Mouse (Mus musculus): ENCODE measurements around the gene Dpf1.

The Dpf1 gene

GRCm38 (mm10) chr7:29288942-29289638, 14.7 kb upstream of the Dpf1 start, which contains the start of gene Ppp1r14a:
TSS of gene Ppp1r14a (plus strand) at chr7:29289308.
- peak; percentile 93 for DNase-seq

GRCm38 (mm10) chr7:29289856-29290255, 13.9 kb upstream of the Dpf1 start:
- DNase-seq = peak; percentile 90

- DNase-seq = peak; percentile 67
Measured at GRCm38 (mm10) chr7:29290691-29291485, 12.9 kb upstream of the Dpf1 start.

GRCm38 (mm10) chr7:29291616-29292457, 11.9 kb upstream of the Dpf1 start:
- peak; percentile 58 for DNase-seq

- peak; percentile 55 for DNase-seq
Measured at GRCm38 (mm10) chr7:29292458-29293098, 11.2 kb upstream of the Dpf1 start.

- DNase-seq = peak; percentile 91
Measured at GRCm38 (mm10) chr7:29293131-29294065, 10.4 kb upstream of the Dpf1 start.

DNA sequence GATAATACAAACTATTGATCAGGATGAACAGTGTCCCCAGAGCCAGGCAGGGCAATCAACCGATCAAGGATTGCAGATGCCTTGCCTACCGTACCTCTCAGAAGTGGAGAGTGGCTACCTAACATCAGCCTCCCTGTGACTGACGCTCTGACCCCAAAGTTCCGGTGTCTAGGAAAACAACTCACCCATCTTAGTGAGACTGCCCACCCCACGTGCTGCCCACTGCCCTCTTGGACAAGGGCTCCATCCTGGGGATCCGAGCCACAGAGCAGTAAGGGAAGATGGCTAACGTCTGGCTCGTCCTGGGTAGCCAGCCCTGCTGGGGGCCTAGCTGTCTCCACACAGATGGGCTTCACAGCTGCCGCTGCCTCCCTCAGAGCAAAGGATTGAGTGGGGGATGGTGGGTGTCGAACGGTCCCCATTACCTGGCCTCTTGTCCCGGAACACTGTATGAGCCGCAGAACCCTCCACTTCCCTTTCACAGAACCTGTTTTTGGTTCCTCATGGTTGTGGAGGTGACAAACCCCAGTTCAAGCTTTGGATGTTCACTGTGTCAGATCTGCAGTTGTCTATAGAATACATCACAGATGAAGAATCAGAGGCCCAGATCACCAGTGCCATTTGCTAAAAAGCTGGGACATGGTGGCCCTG, 9.5 kb upstream of the Dpf1 start:
- no peak for DNase-seq

- DNase-seq = peak; percentile 51
Measured at GRCm38 (mm10) chr7:29295861-29296647, 7.7 kb upstream of the Dpf1 start.

DNA sequence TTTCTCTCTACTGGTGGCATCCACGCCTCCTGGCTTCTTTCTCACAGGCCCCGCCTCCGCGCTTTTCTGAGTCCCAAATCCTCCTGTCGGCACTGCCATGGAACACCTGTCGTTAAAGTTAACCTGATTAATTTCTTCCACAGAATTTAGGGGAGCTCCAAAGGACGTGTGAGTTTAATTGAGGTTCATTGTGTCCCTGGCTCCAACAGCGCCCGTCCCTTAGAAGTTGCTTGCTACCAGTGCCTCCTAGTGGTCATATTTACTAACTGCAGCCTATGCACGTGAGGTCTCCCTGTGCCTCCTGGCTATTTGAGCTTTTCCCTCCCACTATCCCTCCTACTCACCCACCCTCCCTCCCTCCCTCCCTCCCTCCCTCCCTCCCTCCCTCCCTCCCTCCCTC, 6.8 kb upstream of the Dpf1 start:
- peak; percentile 89 for DNase-seq

DNA sequence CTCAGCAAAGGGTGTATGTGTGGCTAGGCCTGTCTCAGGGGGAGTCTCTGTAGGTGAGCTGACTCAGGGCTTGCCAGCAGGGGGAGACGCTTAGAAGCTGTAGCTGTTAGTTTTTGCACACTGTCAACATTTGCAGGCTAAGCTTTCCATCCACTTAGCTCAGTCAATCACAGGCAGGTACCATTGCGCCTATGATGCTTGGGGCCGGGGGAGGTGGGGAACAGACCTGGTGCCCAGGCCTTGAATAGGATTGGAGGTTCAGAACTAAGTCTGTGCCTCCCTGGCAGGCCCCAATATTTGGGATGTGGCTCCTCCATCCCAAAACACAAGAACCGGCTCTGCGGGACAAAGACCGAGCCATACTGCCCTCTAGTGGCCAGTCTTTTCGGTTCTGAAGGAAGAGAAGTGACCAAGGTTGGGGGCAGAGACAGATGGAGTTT, 2.6 kb upstream of the Dpf1 start:
- peak; percentile 86 for DNase-seq

GRCm38 (mm10) chr7:29302641-29303040, 1.1 kb upstream of the Dpf1 start:
- DNase-seq = no peak

GRCm38 (mm10) chr7:29304463-29305262, 912 bp downstream of the Dpf1 start:
- no peak for DNase-seq

DNA sequence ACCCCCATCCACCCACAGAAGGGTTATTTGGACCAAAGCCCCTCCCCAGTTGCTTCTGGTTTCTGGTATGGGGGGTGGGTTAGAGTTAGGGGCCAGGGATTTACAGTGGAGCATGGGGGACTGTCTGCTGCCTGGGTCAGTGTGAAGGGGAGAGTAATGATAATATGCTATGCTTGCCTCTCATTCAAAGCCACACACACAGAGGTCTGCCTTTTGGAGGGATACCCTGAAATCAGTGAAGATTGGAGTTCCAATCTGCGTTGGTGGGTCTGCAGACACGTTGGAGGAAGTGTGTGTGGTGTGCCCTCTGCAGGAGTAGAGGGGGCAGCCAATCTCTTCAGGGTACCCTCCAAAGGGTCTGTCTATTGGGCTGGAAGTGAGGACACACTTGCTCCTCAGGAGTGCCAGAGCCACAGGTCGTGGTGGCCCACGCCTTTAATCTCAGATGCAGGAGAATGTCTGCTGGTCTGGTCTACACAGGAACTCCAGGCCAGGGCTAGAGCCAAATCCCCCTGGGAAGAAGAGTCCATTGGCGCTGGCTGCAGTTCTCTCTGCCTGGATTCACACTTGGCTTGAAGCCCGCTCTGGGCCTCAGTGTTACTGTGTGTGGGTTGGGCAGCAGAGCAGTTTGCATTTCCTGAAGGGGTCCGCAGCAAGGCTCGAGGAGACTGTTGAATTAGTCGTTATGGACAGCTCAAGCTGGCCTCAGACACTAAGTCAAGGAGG, 1.7 kb downstream of the Dpf1 start:
- DNase-seq = no peak

GRCm38 (mm10) chr7:29306108-29306507, 2.4 kb downstream of the Dpf1 start:
- no peak for DNase-seq

- peak; percentile 63 for DNase-seq
Measured at GRCm38 (mm10) chr7:29306619-29307018, 2.9 kb downstream of the Dpf1 start.

DNA sequence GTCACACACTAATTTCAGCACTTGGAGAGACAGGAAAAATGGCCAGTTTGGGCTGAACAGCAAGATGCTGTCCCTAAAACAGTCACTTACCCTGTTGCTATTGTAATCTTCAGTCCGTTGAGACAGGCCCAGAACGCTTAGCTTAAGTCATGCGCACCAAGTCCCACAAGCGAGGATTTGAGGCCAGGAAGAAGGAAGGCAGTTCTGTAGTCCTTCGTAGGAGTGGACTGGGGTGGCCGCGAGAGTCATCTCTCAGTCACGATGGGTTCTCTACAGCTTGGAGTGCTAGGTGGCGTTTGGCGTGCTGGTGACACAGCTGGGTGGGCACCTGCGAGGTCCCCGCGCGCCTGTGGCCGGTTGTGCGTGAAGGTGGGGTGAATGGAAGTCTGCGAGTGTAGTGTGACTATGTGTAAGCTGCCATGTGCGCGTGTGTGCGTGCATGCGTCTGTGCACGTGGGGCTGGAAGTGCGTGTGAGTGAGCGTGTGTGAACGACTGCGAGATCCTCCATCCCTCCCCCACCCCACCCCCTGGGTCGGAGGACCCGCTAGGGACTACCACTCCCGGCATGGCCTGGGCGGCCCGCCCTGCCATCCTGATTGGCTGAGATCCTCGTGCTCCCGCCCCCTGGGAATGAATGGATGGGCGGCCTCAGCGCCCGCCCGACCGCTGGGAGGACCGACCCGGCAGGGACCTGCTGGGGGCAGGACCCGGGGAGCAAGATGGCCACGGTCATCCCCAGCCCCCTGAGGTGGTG, 3.8 kb downstream of the Dpf1 start:
- DNase-seq = peak; percentile 95

DNA sequence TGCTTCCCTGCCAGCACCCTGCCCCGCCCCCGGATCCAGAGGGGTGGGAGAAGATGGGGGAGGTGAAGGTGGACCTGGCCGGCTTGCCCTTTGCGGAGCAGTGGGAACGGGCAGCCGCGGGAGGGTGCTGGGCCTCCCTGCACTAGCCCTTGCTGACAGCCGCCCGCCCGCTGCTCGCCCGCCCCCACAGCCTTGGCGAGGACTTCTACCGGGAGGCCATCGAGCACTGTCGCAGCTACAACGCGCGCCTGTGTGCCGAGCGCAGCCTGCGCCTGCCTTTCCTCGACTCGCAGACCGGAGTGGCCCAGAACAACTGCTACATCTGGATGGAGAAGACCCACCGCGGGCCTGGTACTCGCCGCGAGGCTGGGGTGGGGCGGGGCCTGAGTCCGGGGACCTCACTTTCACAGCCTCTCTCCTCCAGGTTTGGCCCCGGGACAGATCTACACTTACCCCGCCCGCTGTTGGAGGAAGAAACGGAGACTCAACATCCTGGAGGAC, 5.5 kb downstream of the Dpf1 start:
- peak; percentile 65 for DNase-seq

DNA sequence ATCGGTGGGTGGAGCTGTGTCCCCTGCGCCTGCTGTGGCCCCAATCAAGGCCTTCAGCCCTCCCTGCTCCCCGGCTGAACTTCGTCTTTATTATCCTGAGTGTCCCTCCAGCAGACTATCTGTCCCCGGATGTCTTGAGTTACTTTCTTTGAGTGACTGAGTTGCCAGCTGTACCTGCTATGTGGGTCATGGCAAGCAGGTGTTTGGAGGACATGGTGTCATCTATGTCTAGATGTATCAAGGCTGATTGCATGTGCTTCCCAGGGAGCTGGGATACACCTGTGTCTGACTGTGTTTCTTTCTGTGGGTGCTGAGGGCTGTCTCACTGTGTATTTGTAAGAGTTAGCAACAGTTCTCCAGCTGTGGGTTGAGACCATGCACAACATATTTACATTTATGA, 6.0 kb downstream of the Dpf1 start:
- DNase-seq = no peak
